ENCODE assay signal across 13 mouse cellular contexts in the genomic region with DNA sequence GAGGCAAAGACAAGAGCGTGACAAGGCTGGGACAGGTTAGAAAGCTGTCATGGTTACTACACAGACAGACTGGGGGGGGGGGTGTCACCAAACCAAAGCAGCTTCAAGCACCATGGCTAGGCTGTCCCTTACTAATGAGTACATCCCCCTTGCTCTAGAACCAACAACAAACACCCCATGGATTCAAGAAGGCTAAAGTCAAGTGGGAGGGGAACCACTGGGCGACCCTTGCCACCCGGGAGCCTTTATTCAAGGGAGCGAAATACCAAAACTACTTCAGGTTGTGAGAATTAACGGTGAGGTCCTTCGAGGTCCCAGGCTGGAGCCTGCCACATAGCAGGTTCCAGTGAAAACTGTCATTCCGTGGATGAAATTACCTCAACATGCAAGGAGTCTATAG. TPM values are rescaled to one million over a fixed set of nuclear protein-coding genes. Genes with fewer than 3 reads are reported as not detected.
A peak's percentile ranks its signal among the peaks of the same experiment; 100 is the strongest.
DNase-seq lines count a peak whose midpoint lies in the region; ATAC-seq and TF ChIP-seq lines count a peak whose summit lies in the region.
"Had no signal": no experiment of that assay in that cellular context is flagged by ENCODE, and none has a peak within 500 bp of the region (broad histone marks: within the 10 kb centered on the region; RNA-seq: fewer than 3 reads in every experiment).

No protein-coding gene starts in this region.

- ATAC-seq in hindbrain, postnatal 0 days = no peak
- ATAC-seq in embryonic facial prominence, embryonic 12.5 days (ENCODE audit: insufficient number of reproducible peaks, insufficient read depth, low FRiP score, low TSS enrichment) = no peak
- no peak for ATAC-seq in midbrain, embryonic 16.5 days

- H3K4me3 ChIP-seq in hindbrain, embryonic 10.5 days = peak overlapping the region; percentile 90
- H3K4me3 ChIP-seq in hindbrain, postnatal 0 days (ENCODE audit: low read length) = no peak overlapping the region
- no peak overlapping the region for H3K4me3 ChIP-seq in embryonic facial prominence, embryonic 12.5 days
- peak overlapping the region; percentile 76 for H3K4me3 ChIP-seq in limb, embryonic 10.5 days
- no peak overlapping the region for H3K4me3 ChIP-seq in midbrain, embryonic 16.5 days (ENCODE audit: low read depth, low read length)
- H3K4me3 ChIP-seq: lung, embryonic 15.5 days had no signal

- TF ChIP-seq CTCF in hindbrain, postnatal 0 days (IDR thresholded peaks at IDR 0.05; ENCODE audit: low read depth) = no peak

- H3K9ac ChIP-seq in hindbrain, postnatal 0 days (replicated peaks; ENCODE audit: low read length) = no peak overlapping the region
- no peak overlapping the region for H3K9ac ChIP-seq in embryonic facial prominence, embryonic 12.5 days
- no peak overlapping the region for H3K9ac ChIP-seq in midbrain, embryonic 16.5 days (ENCODE audit: low read depth, low read length)
- H3K9ac ChIP-seq: lung, embryonic 15.5 days had no signal

- no peak for DNase-seq in hindbrain, embryonic 10.5 days (ENCODE audit: low spot score)
- no peak for DNase-seq in hindbrain, postnatal 0 days (ENCODE audit: low spot score)
- DNase-seq in limb, embryonic 10.5 days (ENCODE audit: low spot score) = no peak
- DNase-seq in lung, postnatal 4 days = no peak
- no peak for DNase-seq in cerebellum, adult 11 months
- DNase-seq in kidney, postnatal 10 days = no peak
- DNase-seq: B cell, adult 2 months; cerebellum, adult 9-11 months; spleen, adult 18-20 months had no signal

- peaks cover 14% of the 10 kb centered on the region for H3K27me3 ChIP-seq in hindbrain, embryonic 10.5 days (ENCODE audit: insufficient read depth, poor library complexity, severe bottlenecking)
- peaks cover 55% of the 10 kb centered on the region for H3K27me3 ChIP-seq in hindbrain, postnatal 0 days (ENCODE audit: insufficient read depth, low read length)
- peaks cover 34% of the 10 kb centered on the region for H3K27me3 ChIP-seq in embryonic facial prominence, embryonic 12.5 days
- peaks cover 12% of the 10 kb centered on the region for H3K27me3 ChIP-seq in limb, embryonic 10.5 days (ENCODE audit: low read depth, poor library complexity, severe bottlenecking)
- H3K27me3 ChIP-seq in midbrain, embryonic 16.5 days (ENCODE audit: control insufficient read depth, insufficient read depth, low read depth, low read length) = peaks cover 13% of the 10 kb centered on the region

- H3K9me3 ChIP-seq in hindbrain, embryonic 10.5 days = no peaks in the 10 kb centered on the region
- H3K9me3 ChIP-seq in hindbrain, postnatal 0 days (ENCODE audit: low read length) = no peaks in the 10 kb centered on the region
- no peaks in the 10 kb centered on the region for H3K9me3 ChIP-seq in embryonic facial prominence, embryonic 12.5 days
- H3K9me3 ChIP-seq in limb, embryonic 10.5 days (replicated peaks) = no peaks in the 10 kb centered on the region
- H3K9me3 ChIP-seq in midbrain, embryonic 16.5 days (replicated peaks; ENCODE audit: control insufficient read depth, low read length, poor library complexity, severe bottlenecking) = no peaks in the 10 kb centered on the region
- H3K9me3 ChIP-seq: lung, embryonic 15.5 days had no signal

- H3K27ac ChIP-seq in hindbrain, embryonic 10.5 days = peak overlapping the region; percentile 18; the same call in 1 of the 2 replicates
- H3K27ac ChIP-seq in hindbrain, postnatal 0 days = no peak overlapping the region
- no peak overlapping the region for H3K27ac ChIP-seq in embryonic facial prominence, embryonic 12.5 days
- H3K27ac ChIP-seq in limb, embryonic 10.5 days = peak overlapping the region; percentile 25; the same call in 1 of the 2 replicates
- H3K27ac ChIP-seq in midbrain, embryonic 16.5 days (ENCODE audit: low read length) = no peak overlapping the region
- H3K27ac ChIP-seq: kidney, postnatal 0 days; lung, embryonic 15.5 days had no signal

- H3K36me3 ChIP-seq in hindbrain, embryonic 10.5 days = peaks cover 16% of the 10 kb centered on the region; the same call in 1 of the 2 replicates
- no peaks in the 10 kb centered on the region for H3K36me3 ChIP-seq in hindbrain, postnatal 0 days (ENCODE audit: insufficient read depth, low read length)
- H3K36me3 ChIP-seq in embryonic facial prominence, embryonic 12.5 days = no peaks in the 10 kb centered on the region
- peaks cover 18% of the 10 kb centered on the region for H3K36me3 ChIP-seq in limb, embryonic 10.5 days
- no peaks in the 10 kb centered on the region for H3K36me3 ChIP-seq in midbrain, embryonic 16.5 days (ENCODE audit: control insufficient read depth, insufficient read depth, low read length)
- H3K36me3 ChIP-seq: lung, embryonic 15.5 days had no signal

- no peak overlapping the region for H3K4me2 ChIP-seq in hindbrain, postnatal 0 days (ENCODE audit: low read depth, low read length)
- H3K4me2 ChIP-seq in embryonic facial prominence, embryonic 12.5 days (replicated peaks) = peak overlapping the region; percentile 97; the same call in 1 of the 2 replicates
- peak overlapping the region; percentile 22; the same call in 1 of the 2 replicates for H3K4me2 ChIP-seq in midbrain, embryonic 16.5 days (ENCODE audit: low read length)
- H3K4me2 ChIP-seq: lung, embryonic 15.5 days had no signal

- 4% methylated on average over 7 of the region's 7 CpGs for WGBS in hindbrain, embryonic 10.5 days
- 10% methylated on average over 7 of the region's 7 CpGs for WGBS in hindbrain, postnatal 0 days
- WGBS in embryonic facial prominence, embryonic 12.5 days = 13% methylated on average over 7 of the region's 7 CpGs
- 7% methylated on average over 7 of the region's 7 CpGs for WGBS in limb, embryonic 10.5 days
- 2% methylated on average over 7 of the region's 7 CpGs for WGBS in midbrain, embryonic 16.5 days

- H3K4me1 ChIP-seq in hindbrain, embryonic 10.5 days (replicated peaks) = peaks cover 77% of the 10 kb centered on the region
- no peaks in the 10 kb centered on the region for H3K4me1 ChIP-seq in hindbrain, postnatal 0 days (ENCODE audit: insufficient read depth, low read length)
- H3K4me1 ChIP-seq in embryonic facial prominence, embryonic 12.5 days = peaks cover 23% of the 10 kb centered on the region
- peaks cover 54% of the 10 kb centered on the region for H3K4me1 ChIP-seq in limb, embryonic 10.5 days
- peaks cover 37% of the 10 kb centered on the region for H3K4me1 ChIP-seq in midbrain, embryonic 16.5 days (ENCODE audit: control insufficient read depth, insufficient read depth, low read length)

RNA-seq across cellular contexts. Expression of a gene that starts 4.0 kb away (rescaled TPM):
- 19.0 and 44.4 TPM in 2 replicates for polyA plus RNA-seq in hindbrain, embryonic 10.5 days (2016; fragmentation: Nextera tagmentation; extraction: Ambion mirVana)
- 0.31 and 0.32 TPM in 2 replicates for total RNA-seq in hindbrain, postnatal 0 days (2014; rRNA removed)
- polyA plus RNA-seq in hindbrain, postnatal 0 days (2015; fragmentation: Nextera tagmentation; extraction: Ambion mirVana) = 0.10 and 0.16 TPM in 2 replicates
- polyA plus RNA-seq in embryonic facial prominence, embryonic 12.5 days (2016; fragmentation: Nextera tagmentation; extraction: Ambion mirVana) = 2.9 and 3.2 TPM in 2 replicates
- polyA plus RNA-seq in limb, embryonic 10.5 days (2016; fragmentation: Nextera tagmentation; extraction: Ambion mirVana) = 26.8 and 53.3 TPM in 2 replicates
- polyA plus RNA-seq in midbrain, embryonic 16.5 days (2015; fragmentation: Nextera tagmentation; extraction: Ambion mirVana) = 0.84 and 1.9 TPM in 2 replicates
- polyA plus RNA-seq: kidney, postnatal 0 days had no signal

RNA-seq across cellular contexts. Expression of a gene that starts 21.6 kb away (rescaled TPM):
- 14.6 and 20.1 TPM in 2 replicates for polyA plus RNA-seq in hindbrain, embryonic 10.5 days (2016; fragmentation: Nextera tagmentation; extraction: Ambion mirVana)
- total RNA-seq in hindbrain, postnatal 0 days (2014; rRNA removed) = 577 and 607 TPM in 2 replicates
- 127 and 130 TPM in 2 replicates for polyA plus RNA-seq in hindbrain, postnatal 0 days (2015; fragmentation: Nextera tagmentation; extraction: Ambion mirVana)
- 24.5 and 28.8 TPM in 2 replicates for polyA plus RNA-seq in embryonic facial prominence, embryonic 12.5 days (2016; fragmentation: Nextera tagmentation; extraction: Ambion mirVana)
- polyA plus RNA-seq in limb, embryonic 10.5 days (2016; fragmentation: Nextera tagmentation; extraction: Ambion mirVana) = 4.9 and 6.5 TPM in 2 replicates
- 88.4 and 97.1 TPM in 2 replicates for polyA plus RNA-seq in midbrain, embryonic 16.5 days (2015; fragmentation: Nextera tagmentation; extraction: Ambion mirVana)

Comparison
In these comparisons a context has a peak if more than half of its experiments do, and no peak if none do; other contexts are left out.
1. H3K27ac ChIP-seq: peak in hindbrain, embryonic 10.5 days (single experiment) and limb, embryonic 10.5 days (single experiment); none in hindbrain, postnatal 0 days (single experiment), embryonic facial prominence, embryonic 12.5 days (single experiment) and midbrain, embryonic 16.5 days (single experiment).
2. H3K4me3 ChIP-seq: peak in hindbrain, embryonic 10.5 days (single experiment) and limb, embryonic 10.5 days (single experiment); none in hindbrain, postnatal 0 days (single experiment), embryonic facial prominence, embryonic 12.5 days (single experiment) and midbrain, embryonic 16.5 days (single experiment).